Mouse (Mus musculus) olfactory bulb, adult 2 months (tissue): ENCODE data around the gene Gpr62.

ENCODE experiments used
- CTCF ChIP-seq: fragments of 200-500 bp; IDR thresholded peaks from 2 replicates; pipeline ENCODE4 v1.5.1; 2012; ENCODE audit warnings: low read depth, mild to moderate bottlenecking, low read length, moderate library complexity; ENCODE audit not compliant: insufficient read depth
- POLR2A ChIP-seq: fragments of 200-500 bp; IDR thresholded peaks from 2 replicates; pipeline ENCODE4 v1.6.1; 2012; ENCODE audit warnings: mild to moderate bottlenecking, low read depth, low read length, moderate library complexity; ENCODE audit not compliant: insufficient read depth

GRCm38 (mm10) chr9:106466721-106467120, 983 bp upstream of the Gpr62 start:
- TF ChIP-seq CTCF (no peak), POLR2A (no peak)
